ENCODE assay signal across 10 mouse cellular contexts in genomic region chr12:71725713-71726336, GRCm38 (mm10).
DNase-seq lines count a peak whose midpoint lies in the region; ATAC-seq and TF ChIP-seq lines count a peak whose summit lies in the region.
"Had no signal": no experiment of that assay in that cellular context is flagged by ENCODE, and none has a peak within 500 bp of the region (broad histone marks: within the 10 kb centered on the region; RNA-seq: fewer than 3 reads in every experiment).

No protein-coding gene starts in this region.

- no peaks in the 10 kb centered on the region for H3K36me3 ChIP-seq in kidney, postnatal 0 days (ENCODE audit: insufficient read depth, low read length)
- H3K36me3 ChIP-seq: neural tube, embryonic 15.5 days had no signal

- TF ChIP-seq CTCF in kidney, postnatal 0 days (IDR thresholded peaks at IDR 0.05; ENCODE audit: low read depth), result no peak

- peak; percentile 54 for DNase-seq in kidney, postnatal 0 days (ENCODE audit: low spot score)
- no peak for DNase-seq in kidney, adult 18-20 months
- DNase-seq in embryo, embryonic 11 days, result peak; percentile 38
- peak; percentile 14 to 45 for DNase-seq in gastrocnemius, adult 8-10 months (ENCODE audit: low spot score in 2 of 2)
- peak; percentile 62 for DNase-seq in lung, postnatal 14 days
- DNase-seq in thymus, adult 18-20 months, result no peak

- no peaks in the 10 kb centered on the region for H3K27me3 ChIP-seq in kidney, postnatal 0 days (ENCODE audit: insufficient read depth, low read length)
- H3K27me3 ChIP-seq: neural tube, embryonic 15.5 days had no signal

- H3K9ac ChIP-seq in kidney, postnatal 0 days (ENCODE audit: low read depth, low read length), result no peak overlapping the region
- H3K9ac ChIP-seq: neural tube, embryonic 15.5 days had no signal

- H3K4me1 ChIP-seq in kidney, postnatal 0 days (replicated peaks; ENCODE audit: insufficient read depth, low read length), result 0 out of 2 replicates have a peak, but pooled peaks cover 3% of the 10 kb centered on the region
- H3K4me1 ChIP-seq: neural tube, embryonic 15.5 days had no signal

- no peak overlapping the region for H3K27ac ChIP-seq in kidney, postnatal 0 days
- H3K27ac ChIP-seq: layer of hippocampus, adult 2 months; macrophage; neural tube, embryonic 15.5 days had no signal

- ATAC-seq in kidney, postnatal 0 days (replicated peaks; ENCODE audit: low FRiP score, low read depth), result no peak
- ATAC-seq in granulocyte monocyte progenitor cell, adult 5-6 weeks (replicated peaks; ENCODE audit: poor library complexity, severe bottlenecking), result no peak

- no peak overlapping the region for H3K4me2 ChIP-seq in kidney, postnatal 0 days (ENCODE audit: low read length)
- H3K4me2 ChIP-seq: neural tube, embryonic 15.5 days had no signal

- H3K9me3 ChIP-seq in kidney, postnatal 0 days (replicated peaks; ENCODE audit: low read length), result no peaks in the 10 kb centered on the region
- H3K9me3 ChIP-seq: neural tube, embryonic 15.5 days had no signal

- WGBS in kidney, postnatal 0 days, result 54% methylated on average over 4 of the region's 4 CpGs

- no peak overlapping the region for H3K4me3 ChIP-seq in kidney, postnatal 0 days (replicated peaks; ENCODE audit: low read depth, low read length)
- H3K4me3 ChIP-seq: layer of hippocampus, adult 2 months; neural tube, embryonic 15.5 days had no signal

Comparison
In these comparisons a context has a peak if more than half of its experiments do, and no peak if none do; other contexts are left out.
1. DNase-seq: peak in kidney, postnatal 0 days (single experiment), embryo, embryonic 11 days (single experiment), gastrocnemius, adult 8-10 months (2 of 2) and lung, postnatal 14 days (single experiment); none in kidney, adult 18-20 months (single experiment) and thymus, adult 18-20 months (0 of 2).